Mouse (Mus musculus) neural tube, embryonic 14.5 days (tissue): ENCODE results near the gene Fam131a. TPM values are rescaled to one million over a fixed set of nuclear protein-coding genes. Genes with fewer than 3 reads are reported as not detected.
A peak's percentile ranks its signal among the peaks of the same experiment; 100 is the strongest.

Experiments
- ATAC-seq: fragments of 200-750 bp; cut with Nextera tagmentation; 2 replicates; pipeline ENCODE4 v1.8.0; 2017; ENCODE audit warnings: low read depth, mild to moderate bottlenecking, moderate TSS enrichment, moderate library complexity
- H3K27ac ChIP-seq: fragments of 300-500 bp; sonication (generic); 2 replicates; pipeline ENCODE4 v1.5.1; 2014; ENCODE audit warnings: low read depth, mild to moderate bottlenecking, control low read depth, low read length, moderate library complexity, mixed read lengths
- H3K27me3 ChIP-seq: fragments of 300-500 bp; sonication (generic); 2 replicates; pipeline ENCODE4 v1.6.1; 2014; ENCODE audit warnings: low read length; ENCODE audit not compliant: control insufficient read depth, insufficient read depth
- H3K36me3 ChIP-seq: fragments of 300-500 bp; sonication (generic); 2 replicates; pipeline ENCODE4 v1.6.1; 2014; ENCODE audit warnings: low read length, mixed read lengths; ENCODE audit not compliant: control insufficient read depth, insufficient read depth
- H3K4me1 ChIP-seq: fragments of 300-500 bp; sonication (generic); 2 replicates; pipeline ENCODE4 v1.6.1; 2014; ENCODE audit warnings: low read length; ENCODE audit not compliant: control insufficient read depth, insufficient read depth
- H3K4me2 ChIP-seq: fragments of 300-500 bp; sonication (generic); 2 replicates; pipeline ENCODE4 v1.6.1; 2014; ENCODE audit warnings: mild to moderate bottlenecking, low read depth, low read length, control low read depth
- H3K4me3 ChIP-seq: fragments of 300-500 bp; sonication (generic); 2 replicates; pipeline ENCODE4 v1.5.1; 2014; ENCODE audit warnings: low read depth, low read length, control low read depth, mixed read lengths
- H3K9ac ChIP-seq: fragments of 300-500 bp; sonication (generic); replicated peaks from 2 replicates; pipeline ENCODE4 v1.6.1; 2014; ENCODE audit warnings: low read depth, mild to moderate bottlenecking, control low read depth, low read length, mixed read lengths
- H3K9me3 ChIP-seq: fragments of 300-500 bp; sonication (generic); 2 replicates; pipeline ENCODE4 v1.6.1; 2016; ENCODE audit warnings: low read length; ENCODE audit not compliant: control insufficient read depth
- WGBS: fragments of 180-500 bp; shearing (Covaris S2); extraction: QIAGEN DNeasy Blood & Tissue Kit; methylation state at CpG from one replicate; pipeline ENCODE4 v1.1.7; 2014; 5-methylcytosine and 5-hydroxymethylcytosine counted together
- polyA plus RNA-seq: library from polyadenylated mRNA; unstranded; fragments of >200 nt; fragmentation: Nextera tagmentation; extraction: Ambion mirVana; gene quantifications from 2 replicates; pipeline ENCODE4 v1.2.1, GENCODE M21; 2014

Gene Fam131a
- polyA plus RNA-seq, 1 experiment from 2014 or later: 48.2 TPM

GRCm38 (mm10) chr16:20731688-20732087 is 38.6 kb downstream of the Fam131a start:
- Histone ChIP-seq H3K27me3 (peaks cover 9% of the 10 kb centered on the region), H3K4me1 (peaks cover 13% of the 10 kb centered on the region), H3K4me3 (no peak overlapping the region), H3K4me2 (no peak overlapping the region), H3K9me3 (no peaks in the 10 kb centered on the region), H3K27ac (no peak overlapping the region), H3K36me3 (no peaks in the 10 kb centered on the region), H3K9ac (no peak overlapping the region)
- WGBS: 62% methylated on average over 5 of the region's 5 CpGs
- no peak for ATAC-seq

GRCm38 (mm10) chr16:20732251-20732924 is 39.3 kb downstream of the Fam131a start:
- Histone ChIP-seq H3K27me3 (peaks cover 9% of the 10 kb centered on the region), H3K9ac (peak overlapping the region; percentile 61), H3K9me3 (no peaks in the 10 kb centered on the region), H3K4me2 (peak overlapping the region; percentile 72), H3K4me1 (peaks cover 13% of the 10 kb centered on the region), H3K36me3 (no peaks in the 10 kb centered on the region), H3K27ac (peak overlapping the region; percentile 55), H3K4me3 (peak overlapping the region; percentile 49)
- peak; percentile 50 for ATAC-seq
- under 1% methylated on average over 24 of the region's 30 CpGs for WGBS

GRCm38 (mm10) chr16:20732925-20733730 is 40.1 kb downstream of the Fam131a start, which contains the start of gene Chrd:
TSS of gene Chrd (plus strand) at chr16:20733127.
- Histone ChIP-seq H3K9me3 (no peaks in the 10 kb centered on the region), H3K36me3 (no peaks in the 10 kb centered on the region), H3K4me3 (peak within 1 kb of the TSS; percentile 49), H3K27ac (peak within 1 kb of the TSS; percentile 55), H3K9ac (peak within 1 kb of the TSS; percentile 61), H3K27me3 (peaks cover 9% of the 10 kb centered on the region), H3K4me2 (peak within 1 kb of the TSS; percentile 72), H3K4me1 (peaks cover 13% of the 10 kb centered on the region)
- under 1% methylated on average over 60 of the region's 70 CpGs for WGBS
- peak; percentile 81 for ATAC-seq

- peak within 1 kb of the TSS; percentile 72 for H3K4me2 ChIP-seq
- H3K27ac ChIP-seq: no peak within 1 kb of the TSS; the same call in 1 of the 2 replicates
- no peaks in the 10 kb centered on the region for H3K9me3 ChIP-seq
- WGBS: 1% methylated on average over 45 of the region's 45 CpGs
- peak within 1 kb of the TSS; percentile 61 for H3K9ac ChIP-seq
- ATAC-seq: no peak
- H3K27me3 ChIP-seq: peaks cover 9% of the 10 kb centered on the region
- H3K4me1 ChIP-seq: peaks cover 13% of the 10 kb centered on the region
- H3K4me3 ChIP-seq: peak within 1 kb of the TSS; percentile 49
- no peaks in the 10 kb centered on the region for H3K36me3 ChIP-seq
Measured at GRCm38 (mm10) chr16:20733731-20734730, 41.0 kb downstream of the Fam131a start, which contains the start of gene Thpo. TSS of gene Thpo (minus strand) at chr16:20734511.

- Histone ChIP-seq H3K4me1 (peaks cover 13% of the 10 kb centered on the region), H3K27me3 (peaks cover 9% of the 10 kb centered on the region), H3K4me3 (no peak overlapping the region), H3K36me3 (no peaks in the 10 kb centered on the region), H3K4me2 (no peak overlapping the region), H3K27ac (no peak overlapping the region), H3K9me3 (no peaks in the 10 kb centered on the region), H3K9ac (no peak overlapping the region)
- no peak for ATAC-seq
- 86% methylated on average over 5 of the region's 5 CpGs for WGBS
Measured at GRCm38 (mm10) chr16:20735651-20736050, 42.6 kb downstream of the Fam131a start.

DNA sequence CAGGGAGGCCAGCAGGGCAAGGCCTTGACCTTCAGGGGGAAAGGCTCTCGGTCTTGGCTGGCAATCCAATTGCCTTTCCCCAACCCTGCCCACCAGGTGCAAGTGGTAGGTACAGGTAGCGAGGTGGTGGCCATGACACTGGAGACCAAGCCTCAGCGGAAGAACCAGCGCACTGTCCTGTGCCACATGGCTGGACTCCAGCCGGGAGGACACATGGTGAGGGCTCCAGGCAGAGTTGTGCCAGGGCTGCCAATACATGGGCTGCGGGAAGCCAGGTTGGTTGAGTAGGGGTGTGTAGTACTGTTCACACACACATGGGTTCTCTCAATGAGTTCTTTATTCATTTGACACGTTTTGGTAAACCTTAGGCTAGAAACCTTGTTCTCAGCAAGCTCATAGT is 43.1 kb downstream of the Fam131a start:
- Histone ChIP-seq H3K4me3 (no peak overlapping the region), H3K9ac (no peak overlapping the region), H3K9me3 (no peaks in the 10 kb centered on the region), H3K4me2 (no peak overlapping the region), H3K4me1 (peaks cover 13% of the 10 kb centered on the region), H3K27me3 (peaks cover 9% of the 10 kb centered on the region), H3K27ac (no peak overlapping the region), H3K36me3 (no peaks in the 10 kb centered on the region)
- 95% methylated on average over 7 of the region's 7 CpGs for WGBS
- ATAC-seq: no peak

GRCm38 (mm10) chr16:20736823-20737222 is 43.8 kb downstream of the Fam131a start:
- Histone ChIP-seq H3K4me2 (no peak overlapping the region), H3K4me3 (no peak overlapping the region), H3K4me1 (peaks cover 13% of the 10 kb centered on the region), H3K36me3 (no peaks in the 10 kb centered on the region), H3K27ac (no peak overlapping the region), H3K9ac (no peak overlapping the region), H3K27me3 (peaks cover 9% of the 10 kb centered on the region), H3K9me3 (no peaks in the 10 kb centered on the region)
- ATAC-seq: no peak
- 94% methylated on average over 5 of the region's 5 CpGs for WGBS

GRCm38 (mm10) chr16:20739845-20740244 is 46.8 kb downstream of the Fam131a start:
- Histone ChIP-seq H3K4me3 (no peak overlapping the region), H3K9me3 (no peaks in the 10 kb centered on the region), H3K27ac (no peak overlapping the region), H3K36me3 (no peaks in the 10 kb centered on the region), H3K4me1 (no peaks in the 10 kb centered on the region), H3K27me3 (peaks cover 5% of the 10 kb centered on the region), H3K4me2 (no peak overlapping the region), H3K9ac (no peak overlapping the region)
- no peak for ATAC-seq
- 93% methylated on average over 9 of the region's 9 CpGs for WGBS
